Mouse (Mus musculus) cerebellum, adult (tissue): ENCODE data around the gene Olfr704.
"Not testable (repeated sequence)": the region's sequence is repeated elsewhere in the genome, so short reads cannot be mapped to it uniquely, and the experiment has no call there.

Experiments used
- ATAC-seq: cut with Nextera tagmentation; 2 replicates; pipeline ENCODE4 v1.9.2; 2017; ENCODE audit warnings: mild to moderate bottlenecking, moderate library complexity, mixed read lengths; ENCODE audit not compliant: insufficient number of reproducible peaks, low FRiP score, low TSS enrichment

Olfr704 gene

GRCm38 (mm10) chr7:106862885-106863284, at the start of gene Olfr704:
TSS of gene Olfr704 (plus strand) at chr7:106863185.
- no peak for ATAC-seq

DNA sequence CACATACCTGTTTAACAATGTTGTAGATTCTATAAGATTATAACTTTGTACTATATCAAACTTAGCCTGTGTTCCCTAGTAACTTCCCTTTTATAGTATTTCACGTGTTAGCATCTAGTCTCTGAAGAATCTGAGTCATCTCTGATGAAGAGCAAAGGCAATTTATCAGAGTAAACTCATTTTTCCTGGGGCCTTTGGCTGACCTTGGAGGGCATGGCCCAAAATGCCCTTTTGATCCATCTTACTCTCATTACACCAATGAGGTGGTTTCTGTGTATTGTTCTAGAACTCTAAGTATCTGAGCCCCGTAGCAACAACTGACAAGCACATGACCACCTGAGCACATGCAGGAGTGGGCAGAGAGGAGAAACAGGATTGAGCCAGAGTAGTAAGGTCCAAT, 49.2 kb upstream of the Olfr704 start, which contains the start of gene Olfr701:
Gene Olfr701 (plus strand): TSS at position 301 of the 400 bp plus-strand sequence.
- no peak for ATAC-seq

- ATAC-seq: no peak
Observed at GRCm38 (mm10) chr7:106815775-106816174, 47.2 kb upstream of the Olfr704 start.

- ATAC-seq: no peak
Observed at GRCm38 (mm10) chr7:106818414-106818813, 44.6 kb upstream of the Olfr704 start.

DNA sequence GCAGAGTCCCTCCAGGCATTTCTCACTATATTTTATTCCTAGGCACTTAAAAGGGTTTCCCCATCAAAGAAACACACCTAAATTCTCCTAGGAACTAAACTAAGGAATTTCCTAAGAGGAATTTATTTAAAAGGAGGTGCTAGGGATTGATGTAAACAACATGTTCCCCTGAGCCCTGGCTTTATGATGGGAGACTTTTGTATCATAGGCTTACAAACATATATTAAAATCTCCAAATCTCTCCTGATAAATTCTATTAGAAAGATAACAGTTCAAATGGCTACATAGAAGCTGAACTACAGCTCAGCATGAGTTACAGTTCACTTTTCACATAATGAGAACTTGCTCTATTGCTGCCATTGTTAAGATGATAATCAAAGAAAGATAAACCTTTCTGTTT, 29.2 kb upstream of the Olfr704 start, which contains the start of gene Olfr702:
Gene Olfr702 (minus strand): TSS at position 101 of the 400 bp plus-strand sequence.
- no peak for ATAC-seq

DNA sequence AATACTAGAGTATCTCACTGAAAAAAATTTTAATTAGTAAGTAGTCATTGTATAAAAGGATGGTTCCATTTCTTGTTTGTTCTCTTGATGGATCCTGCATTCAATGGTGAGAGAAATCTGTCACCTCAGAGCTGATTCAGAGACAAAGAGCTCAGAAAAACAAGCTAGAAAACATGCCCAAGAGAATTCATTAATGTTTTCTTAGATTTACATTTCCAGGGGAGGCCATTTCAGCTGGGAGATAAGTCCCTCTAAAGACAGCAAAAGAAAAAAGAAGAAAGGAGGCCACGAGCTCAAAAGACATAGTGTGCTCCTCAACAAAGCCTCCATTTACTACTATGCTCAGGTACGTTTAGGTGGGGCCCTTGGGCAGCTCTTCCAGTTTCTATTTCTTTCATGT, 19.9 kb upstream of the Olfr704 start, which contains the start of gene Olfr703:
Gene Olfr703 (plus strand): TSS at position 301 of the 400 bp plus-strand sequence.
- ATAC-seq: no peak

- ATAC-seq: no peak
Observed at GRCm38 (mm10) chr7:106876791-106877190, 13.8 kb downstream of the Olfr704 start, which contains the start of gene Olfr705. TSS of gene Olfr705 (minus strand) at chr7:106876891.

- no peak for ATAC-seq
Observed at GRCm38 (mm10) chr7:106888062-106888461, 25.1 kb downstream of the Olfr704 start, which contains the start of gene Olfr706. TSS of gene Olfr706 (minus strand) at chr7:106888162.

- not testable (repeated sequence) for ATAC-seq
Observed at GRCm38 (mm10) chr7:106901141-106901540, 38.2 kb downstream of the Olfr704 start, which contains the start of gene Olfr707. TSS of gene Olfr707 (minus strand) at chr7:106901241.

- no peak for ATAC-seq
Observed at GRCm38 (mm10) chr7:106907676-106908075, 44.7 kb downstream of the Olfr704 start, which contains the start of gene Olfr1532-ps1. TSS of gene Olfr1532-ps1 (plus strand) at chr7:106908001.
